Mouse (Mus musculus): Measurements from ENCODE around the gene Npas3.

Npas3 gene

DNA sequence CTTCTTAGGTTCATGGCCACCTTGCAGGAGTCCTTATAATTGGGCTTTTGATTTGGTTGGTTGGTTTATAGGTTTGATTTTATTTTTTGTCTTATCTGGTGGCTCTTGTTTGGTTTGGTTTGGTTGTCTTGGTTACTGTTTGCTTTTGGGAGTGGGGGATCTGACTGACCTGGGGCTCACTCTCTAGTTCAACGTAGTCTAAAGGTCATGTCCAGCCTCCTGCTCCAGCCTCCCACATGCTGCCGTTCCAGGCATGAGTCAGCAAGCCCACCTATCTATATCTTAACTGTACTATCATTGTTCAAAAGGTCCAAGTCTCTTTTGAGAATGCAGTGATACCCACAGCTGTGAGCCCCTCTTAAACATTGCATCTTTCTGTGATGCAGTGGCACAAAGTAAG is 600.8 kb downstream of the Npas3 start:
- no peak for DNase-seq (ENCODE audit: low read depth in 2 of 2, low spot score in 2 of 2)

DNA sequence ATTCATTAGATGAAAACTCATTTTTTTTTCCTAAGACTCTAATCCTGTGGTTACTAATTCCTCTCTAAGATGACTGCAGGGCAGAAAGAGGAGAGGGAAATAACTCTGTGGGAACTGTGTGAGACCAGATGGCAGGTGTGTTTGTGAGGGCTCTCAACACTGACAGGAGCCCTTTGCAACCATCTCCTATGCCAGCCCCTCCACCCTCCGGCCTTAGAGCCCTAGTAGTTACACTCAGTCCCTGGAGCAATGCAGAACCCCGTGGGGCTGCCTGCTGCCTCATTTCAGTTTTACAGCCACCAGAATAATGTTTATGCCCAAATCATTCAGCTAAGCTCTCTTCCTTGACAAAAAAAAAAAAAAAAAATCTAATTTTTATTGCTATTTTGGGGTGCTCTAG is 604.0 kb downstream of the Npas3 start:
- DNase-seq (ENCODE audit: low read depth in 2 of 2, low spot score in 2 of 2), result no peak

DNA sequence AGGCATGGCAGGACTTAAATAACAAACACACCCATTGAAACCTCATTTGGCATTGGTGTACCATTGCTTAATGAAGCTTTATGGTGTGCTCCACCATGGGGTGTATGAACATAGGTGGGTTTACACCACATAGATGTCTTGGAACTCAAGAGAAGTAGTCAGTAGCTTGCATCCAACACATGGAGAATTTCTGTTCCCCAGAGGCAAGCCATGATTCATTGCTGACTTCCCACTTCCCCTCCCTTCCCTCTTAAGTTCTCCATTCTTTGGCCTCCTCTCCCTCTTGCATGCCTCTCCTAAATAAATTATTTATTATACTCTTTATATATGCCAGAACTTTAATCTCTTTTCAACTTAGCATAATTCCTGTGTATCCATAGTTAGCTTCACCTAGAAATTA is 611.7 kb downstream of the Npas3 start:
- no peak for DNase-seq (ENCODE audit: low read depth in 2 of 2, low spot score in 2 of 2)

DNA sequence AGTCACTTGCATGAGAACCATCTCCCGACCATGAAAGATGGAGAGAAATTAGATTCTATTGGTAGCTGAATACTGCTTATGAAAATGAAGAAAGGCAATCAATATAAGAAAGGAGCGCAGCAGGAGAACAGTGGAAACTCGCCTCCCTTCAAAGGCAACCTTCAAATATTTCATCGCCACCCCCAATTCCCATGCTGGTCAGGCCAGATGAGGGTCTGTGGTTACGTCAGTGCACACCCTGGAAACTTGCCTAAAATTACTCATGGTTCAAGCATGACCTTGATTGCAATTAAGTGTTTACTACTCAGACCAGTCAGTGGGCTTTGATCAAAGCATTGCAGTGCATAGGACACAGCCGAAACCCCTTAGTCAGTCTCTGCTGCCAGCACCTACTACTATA is 613.8 kb downstream of the Npas3 start:
- no peak for DNase-seq (ENCODE audit: low read depth in 2 of 2, low spot score in 2 of 2)

DNA sequence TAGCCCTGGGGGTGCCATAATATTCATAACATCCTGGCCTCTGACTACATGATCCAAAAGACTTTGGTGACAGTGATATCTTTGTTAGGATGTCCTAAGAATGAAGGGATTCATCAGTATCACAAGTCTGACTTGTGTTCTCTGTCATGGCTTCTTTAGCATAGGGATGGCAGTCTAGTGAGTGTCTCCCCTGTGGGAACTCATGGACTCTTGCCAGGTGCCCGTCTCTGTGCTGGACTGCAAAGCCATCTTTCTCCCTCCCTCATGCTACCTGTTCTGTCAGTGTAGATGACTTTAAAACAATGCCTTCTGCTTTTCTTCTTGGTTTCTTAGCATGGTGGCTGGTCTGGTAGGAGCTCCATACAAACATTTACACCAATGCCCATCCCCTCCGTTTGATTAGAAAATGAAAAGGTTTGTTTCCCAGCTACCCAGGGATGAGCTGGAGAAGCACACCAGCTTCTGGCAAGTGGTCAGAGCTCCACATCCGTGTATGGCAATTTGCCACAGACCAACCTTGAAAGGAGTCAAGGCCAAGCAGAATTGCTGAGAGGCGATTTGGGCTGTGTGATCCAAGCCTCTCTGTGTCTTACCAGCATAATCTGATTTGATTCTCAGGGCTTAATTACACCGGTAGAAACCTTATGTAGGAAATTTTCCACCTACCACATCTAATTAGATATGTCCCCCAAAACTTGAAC is 616.1 kb downstream of the Npas3 start:
- no peak for DNase-seq (ENCODE audit: low read depth in 2 of 2, low spot score in 2 of 2)

DNA sequence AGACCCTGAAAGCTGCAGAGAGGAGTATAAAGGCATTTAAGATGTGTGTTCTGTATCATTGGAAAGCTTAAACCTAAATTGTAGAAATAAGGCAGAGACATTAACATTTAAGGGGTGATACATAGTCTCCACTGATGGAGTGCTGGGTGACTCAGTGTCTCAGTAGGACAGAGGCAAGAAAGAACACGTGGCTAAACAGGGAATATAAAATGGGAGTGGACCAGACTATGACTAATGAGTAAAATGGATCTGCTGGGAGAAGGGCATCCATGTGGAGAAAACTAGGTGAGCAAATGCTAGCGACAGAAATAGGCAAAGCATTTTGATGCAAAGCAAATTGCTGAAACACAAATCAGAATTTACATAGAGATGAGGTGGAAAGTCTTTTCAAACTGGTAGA is 617.2 kb downstream of the Npas3 start:
- DNase-seq (ENCODE audit: low read depth in 2 of 2, low spot score in 2 of 2), result no peak

DNA sequence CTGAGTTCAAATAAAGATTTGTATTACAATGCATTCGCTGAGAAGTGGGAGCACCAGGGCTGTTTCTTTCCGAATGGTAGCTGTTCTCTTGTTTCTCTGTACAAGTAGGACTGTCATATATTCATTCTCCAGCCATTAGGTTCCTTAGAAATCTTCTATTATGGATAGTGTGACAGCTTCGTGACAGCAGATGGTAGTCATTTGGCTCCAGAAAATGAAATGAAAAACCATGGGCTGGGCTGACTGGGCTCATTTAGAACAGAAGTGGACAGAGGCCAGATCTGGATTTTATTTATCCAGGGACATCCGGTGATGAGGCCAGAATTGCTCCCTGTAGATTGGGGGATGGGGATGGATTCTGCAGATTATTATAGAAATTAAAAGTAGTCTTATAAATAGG is 621.5 kb downstream of the Npas3 start:
- DNase-seq (ENCODE audit: low read depth in 2 of 2, low spot score in 2 of 2), result no peak

DNA sequence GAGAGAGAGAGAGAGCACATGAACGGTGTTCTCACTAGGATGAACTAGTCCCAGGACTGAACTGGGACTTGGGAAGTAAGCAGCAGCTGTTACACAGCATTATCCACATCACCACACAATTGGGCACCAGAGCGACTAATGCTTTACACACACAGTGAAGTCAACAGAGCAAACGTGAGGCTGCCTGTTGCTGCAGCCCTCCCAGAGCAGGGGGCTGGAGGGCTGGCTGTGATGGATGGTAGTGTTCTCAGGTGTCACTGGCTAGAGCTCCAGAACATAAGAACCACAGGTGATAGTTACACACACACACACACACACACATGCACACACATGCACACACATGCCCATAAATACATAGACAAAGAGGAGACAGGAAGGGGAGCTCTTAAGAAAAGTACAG is 626.7 kb downstream of the Npas3 start:
- no peak for DNase-seq (ENCODE audit: low read depth in 2 of 2, low spot score in 2 of 2)

DNA sequence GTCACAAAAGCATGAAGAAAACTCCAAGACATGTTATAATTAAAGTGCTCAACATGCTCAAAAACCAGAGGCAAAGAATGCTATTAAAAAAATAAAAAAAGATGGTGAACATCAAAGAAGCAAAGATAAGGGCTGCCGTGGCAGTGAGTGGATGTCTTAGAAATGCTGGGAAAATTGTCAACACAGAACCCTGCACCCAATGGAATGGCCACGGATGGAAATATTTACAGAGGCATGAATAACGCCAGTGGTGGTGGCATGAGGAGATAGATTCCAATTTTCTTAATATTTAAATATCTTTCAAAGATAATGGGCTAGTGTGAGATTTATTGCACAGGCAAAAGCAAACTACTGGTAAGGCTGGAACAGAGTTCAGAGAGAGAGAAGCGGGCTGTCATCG is 628.2 kb downstream of the Npas3 start:
- no peak for DNase-seq (ENCODE audit: low read depth in 2 of 2, low spot score in 2 of 2)

DNA sequence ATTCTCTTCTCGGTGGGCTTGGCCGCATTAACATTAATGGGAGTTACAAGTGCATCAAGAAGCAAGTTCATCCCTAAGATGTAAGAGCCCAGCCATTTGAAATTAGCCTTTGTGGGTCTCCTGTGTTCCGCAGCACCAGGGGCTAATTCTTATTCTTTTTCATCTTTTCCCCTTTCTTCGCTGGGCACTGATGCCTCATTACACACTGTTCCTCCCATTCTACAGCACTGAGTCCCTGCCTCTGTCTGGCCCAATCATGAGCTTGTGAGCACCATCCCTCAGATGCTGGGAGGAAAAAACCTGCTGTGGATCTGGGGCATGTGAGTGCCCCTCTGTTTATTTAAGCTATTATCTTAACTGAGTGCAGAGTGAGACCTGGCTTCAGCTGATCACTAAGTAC is 633.2 kb downstream of the Npas3 start:
- DNase-seq (ENCODE audit: low read depth in 2 of 2, low spot score in 2 of 2), result no peak

DNA sequence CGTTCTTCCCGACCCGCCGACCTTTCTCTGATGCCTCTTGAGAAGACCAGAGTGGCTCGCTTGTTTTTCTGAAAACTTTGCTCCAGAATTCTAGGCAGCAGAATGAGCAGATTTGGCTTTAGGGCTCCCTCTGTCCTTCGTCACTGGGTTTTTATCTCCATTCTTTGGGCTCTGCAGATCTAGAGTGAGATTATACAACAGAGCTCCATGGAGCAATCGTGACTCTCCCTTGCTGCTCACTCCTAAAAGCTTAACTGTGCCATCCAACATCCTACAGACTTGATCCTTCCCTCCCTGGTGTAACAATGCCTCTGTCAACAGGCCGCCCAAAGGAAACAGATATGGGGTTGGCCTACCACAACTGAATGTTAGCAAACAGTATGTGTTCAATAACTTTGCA is 634.4 kb downstream of the Npas3 start:
- DNase-seq (ENCODE audit: low read depth in 2 of 2, low spot score in 2 of 2), result no peak

DNA sequence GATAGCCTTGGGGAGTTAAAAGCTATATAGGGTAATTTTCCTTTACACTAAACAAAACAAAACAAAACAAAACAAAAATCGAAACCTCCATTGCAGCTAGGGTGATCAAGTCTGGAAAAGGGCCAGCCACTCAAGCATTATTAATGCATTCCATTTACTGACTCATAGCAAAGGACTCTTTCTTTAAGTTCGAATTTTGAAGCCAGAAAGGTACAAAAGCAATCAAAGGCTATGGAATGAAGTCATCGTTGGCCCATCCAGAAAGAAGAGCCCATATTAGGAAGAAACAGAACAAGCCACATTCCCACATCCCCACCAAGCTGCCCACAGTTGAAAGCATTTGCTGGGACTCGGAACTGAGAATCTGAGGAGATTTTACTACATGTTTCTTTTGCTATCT is 640.1 kb downstream of the Npas3 start:
- DNase-seq (ENCODE audit: low read depth in 2 of 2, low spot score in 2 of 2), result no peak

DNA sequence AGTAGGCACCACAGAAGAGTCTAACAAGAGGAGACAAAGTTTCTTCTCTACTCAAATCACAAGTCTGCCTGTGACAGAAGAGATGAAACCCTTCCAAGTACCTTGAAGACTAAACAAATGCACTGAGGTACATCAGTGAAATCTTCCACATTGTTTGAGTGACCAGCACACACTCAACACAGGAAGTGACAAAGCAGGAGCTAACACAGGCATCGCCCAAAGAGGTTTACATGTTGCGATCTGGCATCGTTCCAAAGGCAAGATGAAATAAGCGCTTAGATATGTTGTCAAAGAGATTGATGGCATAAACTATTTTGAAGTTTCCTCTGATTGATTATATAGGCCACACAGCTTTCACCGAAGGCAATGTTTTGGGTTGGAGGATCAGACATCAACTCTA is 647.4 kb downstream of the Npas3 start:
- no peak for DNase-seq (ENCODE audit: low read depth in 2 of 2, low spot score in 2 of 2)

DNA sequence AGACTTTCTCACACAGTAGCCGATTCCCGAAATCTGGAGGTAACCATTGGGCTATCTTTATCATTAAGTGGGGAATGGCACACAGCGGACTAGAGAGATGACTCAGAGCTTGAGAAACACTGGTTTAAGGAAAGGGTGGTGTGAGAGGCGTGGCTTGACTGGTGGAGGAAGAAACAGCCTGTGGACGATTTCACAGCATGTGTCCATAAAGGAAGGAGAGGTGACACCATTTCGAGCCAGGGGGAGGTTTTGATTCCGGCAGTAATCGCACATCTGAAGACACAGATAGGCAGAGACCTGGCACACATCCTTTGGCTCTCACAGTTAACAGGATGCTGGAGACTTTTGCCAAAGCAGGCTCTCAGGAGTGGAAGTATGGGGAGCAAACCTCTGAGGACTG is 660.3 kb downstream of the Npas3 start:
- no peak for DNase-seq (ENCODE audit: low read depth in 2 of 2, low spot score in 2 of 2)

DNA sequence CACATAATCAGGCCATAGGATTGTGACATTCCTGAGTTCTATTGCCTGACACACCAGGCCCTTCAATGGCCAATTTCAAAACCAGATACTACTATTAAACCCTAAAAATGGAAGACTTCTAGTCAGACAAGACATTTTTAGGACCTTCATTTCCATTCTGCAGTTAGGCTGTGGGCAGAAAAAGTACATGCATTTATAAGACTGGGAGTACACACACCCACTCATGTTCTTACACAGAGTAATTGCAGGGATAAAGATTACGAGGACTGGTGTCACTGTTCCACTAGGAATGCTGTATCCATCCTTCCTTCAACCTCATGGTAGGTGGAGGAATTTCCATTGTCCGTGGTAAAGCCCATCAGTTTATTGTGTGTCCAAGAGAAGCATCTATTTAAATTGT is 661.7 kb downstream of the Npas3 start:
- DNase-seq (ENCODE audit: low read depth in 2 of 2, low spot score in 2 of 2), result no peak

DNA sequence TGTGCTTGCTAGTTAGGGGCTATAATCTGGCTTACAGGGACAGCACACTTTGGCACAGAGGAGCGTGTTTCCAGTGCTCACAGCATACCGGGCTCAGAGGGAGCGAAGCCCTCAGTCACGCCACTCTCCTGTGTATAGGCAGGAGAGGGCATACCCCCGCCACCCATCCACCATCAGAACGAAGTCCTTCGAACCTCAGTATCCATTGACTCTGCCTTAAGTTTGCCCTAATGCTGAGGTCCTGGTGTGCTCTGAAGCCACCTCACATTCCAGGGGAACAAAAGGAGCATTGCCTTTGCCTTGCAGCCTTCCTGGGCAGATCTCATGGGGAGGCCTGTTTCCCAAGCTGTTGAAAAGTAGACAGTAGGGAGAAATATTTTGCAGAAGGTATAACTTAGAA is 673.7 kb downstream of the Npas3 start:
- no peak for DNase-seq (ENCODE audit: low read depth in 2 of 2, low spot score in 2 of 2)

DNA sequence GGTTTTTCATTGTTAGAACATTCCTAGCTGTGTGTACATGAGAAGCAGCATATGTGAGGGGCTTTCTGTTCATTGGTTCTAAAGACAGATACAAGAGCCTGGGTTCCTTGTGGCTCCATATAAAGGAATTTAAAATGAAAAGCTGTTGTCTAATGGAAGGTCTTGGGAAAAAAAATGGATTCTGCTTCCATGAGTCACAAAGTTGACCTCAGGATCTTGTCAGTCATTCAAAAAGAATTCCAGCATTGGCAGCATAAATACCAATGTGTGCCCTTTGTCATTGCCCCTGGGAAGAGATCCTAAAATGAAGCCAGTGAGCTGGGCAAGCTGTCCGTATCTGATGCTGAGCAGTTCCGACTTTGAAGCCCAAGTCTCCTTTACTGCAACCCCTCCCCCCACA is 700.3 kb downstream of the Npas3 start:
- no peak for DNase-seq (ENCODE audit: low read depth in 2 of 2, low spot score in 2 of 2)

DNA sequence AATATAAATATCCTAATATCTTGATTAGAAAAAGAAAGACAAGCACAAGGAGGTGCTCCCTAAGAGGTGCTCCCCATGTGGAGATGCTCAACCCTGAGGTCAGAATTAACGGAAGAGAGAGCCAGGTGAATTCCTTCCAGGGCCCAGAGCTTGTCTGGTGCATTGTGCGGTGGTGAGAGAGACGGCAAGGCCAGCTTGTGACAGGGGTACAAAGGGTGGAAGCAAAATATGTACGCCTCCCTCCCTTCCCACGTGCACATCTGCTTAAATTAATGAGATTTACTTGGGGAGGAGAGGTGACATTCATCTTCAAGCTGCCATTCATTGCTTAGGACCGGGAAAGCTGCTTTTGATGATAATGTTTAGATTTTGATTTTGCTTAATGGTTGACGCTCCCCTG is 713.5 kb downstream of the Npas3 start:
- no peak for DNase-seq (ENCODE audit: low read depth in 2 of 2, low spot score in 2 of 2)

DNA sequence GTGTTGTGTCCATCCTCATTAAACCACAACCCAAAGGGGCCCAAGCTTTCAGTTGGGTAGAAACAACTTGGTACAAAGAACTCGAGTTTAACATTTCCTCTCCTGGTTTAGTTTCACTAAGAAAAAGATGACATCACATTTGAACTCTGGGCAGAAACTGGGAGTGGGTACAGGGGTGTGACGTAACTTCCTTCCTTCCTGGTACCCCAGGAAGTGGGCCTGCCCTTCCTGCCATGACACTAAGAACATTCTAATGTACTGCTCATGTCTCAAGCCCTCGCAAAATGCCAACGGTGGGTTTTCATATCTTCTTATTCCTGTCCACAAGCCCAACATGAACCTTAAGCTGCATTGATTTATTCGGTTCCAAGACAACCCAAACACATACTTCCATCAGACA is 715.1 kb downstream of the Npas3 start:
- no peak for DNase-seq (ENCODE audit: low read depth in 2 of 2, low spot score in 2 of 2)

DNA sequence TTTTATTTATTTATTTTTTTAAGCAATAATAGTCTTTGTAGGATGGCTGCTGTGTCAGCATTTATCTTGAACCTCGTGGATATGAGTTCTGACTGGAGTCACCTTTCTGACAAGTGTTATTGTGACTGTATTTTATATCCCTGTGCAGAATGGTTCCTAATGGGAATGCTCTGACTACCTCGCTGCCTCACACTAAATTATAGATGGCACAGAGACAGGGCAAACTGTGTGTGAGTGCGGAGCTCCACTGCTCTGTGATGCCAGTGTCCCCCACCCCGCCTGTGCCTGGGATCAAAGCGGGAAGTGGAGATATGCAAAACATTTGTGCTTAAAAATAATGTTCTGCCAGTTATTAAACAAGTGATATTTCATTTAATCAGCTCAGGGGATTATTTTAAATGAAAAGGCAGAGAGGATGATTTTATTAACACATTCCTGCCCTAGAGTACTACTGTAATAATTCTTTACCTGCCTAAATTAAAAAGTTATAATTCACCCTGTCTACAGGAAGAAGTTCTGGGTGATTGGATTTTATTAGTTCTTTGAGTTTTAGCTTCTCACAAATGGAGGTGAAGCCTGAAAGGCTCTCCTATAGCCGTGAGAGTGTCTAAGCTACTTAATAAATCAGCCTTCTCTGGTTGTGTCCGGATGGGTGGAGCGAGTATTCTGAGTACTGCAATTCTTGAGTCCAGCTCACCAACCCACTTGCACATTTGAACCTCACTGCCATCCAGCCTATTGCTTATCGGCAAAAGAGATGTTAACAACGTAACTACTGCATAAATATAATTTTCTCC is 721.1 kb downstream of the Npas3 start:
- no peak for DNase-seq (ENCODE audit: low read depth in 2 of 2, low spot score in 2 of 2)

DNA sequence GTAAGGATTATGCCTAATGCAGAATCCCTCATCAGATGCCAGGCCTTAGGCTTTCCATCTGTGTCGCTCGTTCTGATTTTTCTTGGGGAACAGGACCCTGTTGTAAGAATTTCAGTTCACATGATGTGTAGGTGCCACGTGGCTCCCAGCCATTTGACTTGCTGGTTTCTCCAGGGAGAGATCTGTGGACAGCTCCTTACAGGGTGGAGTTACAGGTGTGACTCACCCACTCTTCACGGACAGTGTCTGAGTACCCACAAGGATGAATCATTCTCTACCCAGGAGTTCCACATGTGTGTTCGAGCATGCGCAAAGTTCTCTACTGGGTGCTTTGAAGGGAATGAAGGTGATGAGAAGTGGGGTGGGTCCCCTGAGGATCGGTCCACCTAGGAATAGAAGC is 722.2 kb downstream of the Npas3 start:
- no peak for DNase-seq (ENCODE audit: low read depth in 2 of 2, low spot score in 2 of 2)

DNA sequence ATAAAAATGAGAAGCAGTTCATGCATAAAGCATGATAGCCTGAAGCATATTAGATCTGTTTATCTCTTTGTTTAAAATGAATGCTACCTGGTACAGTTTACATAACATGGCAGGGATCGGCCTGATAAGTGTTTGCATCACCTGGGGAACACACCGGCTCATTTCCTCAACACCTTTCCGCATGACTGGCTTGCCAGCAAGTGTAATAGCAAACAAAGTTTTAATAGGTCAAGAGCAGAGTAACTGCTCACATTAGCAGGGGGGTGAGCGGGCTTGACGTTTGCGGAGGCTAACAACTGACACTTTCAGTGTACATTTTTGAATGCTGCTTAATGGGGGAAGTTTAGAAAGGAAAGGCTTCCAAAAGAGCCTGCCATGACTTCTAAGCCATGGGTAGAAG is 724.9 kb downstream of the Npas3 start:
- DNase-seq (ENCODE audit: low read depth in 2 of 2, low spot score in 2 of 2), result no peak

All from CD8-positive naive resting alpha-beta T cell, adult 2 months (primary cell).